25 mouse cellular contexts compared by ENCODE assay signal in genomic region chr2:156767108-156767507, GRCm38 (mm10). TPM values are rescaled to one million over a fixed set of nuclear protein-coding genes. Genes with fewer than 3 reads are reported as not detected.
DNase-seq lines count a peak whose midpoint lies in the region; ATAC-seq and TF ChIP-seq lines count a peak whose summit lies in the region.
"Had no signal": no experiment of that assay in that cellular context is flagged by ENCODE, and none has a peak within 500 bp of the region (broad histone marks: within the 10 kb centered on the region; RNA-seq: fewer than 3 reads in every experiment).

No protein-coding gene starts in this region.

- no peak for ATAC-seq in hindbrain, embryonic 13.5 days (ENCODE audit: low FRiP score)
- no peak for ATAC-seq in hindbrain, embryonic 14.5 days (ENCODE audit: low FRiP score)
- no peak for ATAC-seq in midbrain, postnatal 0 days (ENCODE audit: low FRiP score)
- no peak for ATAC-seq in midbrain, embryonic 15.5 days (replicated peaks)
- ATAC-seq: Patski had no signal

- no peak for TF ChIP-seq CTCF in midbrain, postnatal 0 days (IDR thresholded peaks at IDR 0.05)

- DNase-seq in adrenal gland, postnatal 14 days = peak; percentile 17
- no peak for DNase-seq in adrenal gland, adult (ENCODE audit: inconsistent age in 2 of 2, low spot score in 1 of 2)
- no peak for DNase-seq in hindbrain, embryonic 14.5 days (ENCODE audit: low spot score)
- DNase-seq in midbrain, postnatal 0 days (ENCODE audit: low spot score) = peak; percentile 10
- no peak for DNase-seq in lung, postnatal 10 days
- DNase-seq in lung, postnatal 25 days (ENCODE audit: low spot score) = no peak
- DNase-seq: adrenal gland, postnatal 10 days; gastrocnemius, postnatal 14 days; heart, adult 2 months; kidney, adult 11 months; kidney, postnatal 14 days; layer of hippocampus, adult 9-11 months; lung, adult 2 months; lung, postnatal 4 days; right cerebral cortex, adult 18-20 months; thymus, postnatal 14 days had no signal

- H3K27ac ChIP-seq in hindbrain, embryonic 13.5 days = peak overlapping the region; percentile 48; the same call in 1 of the 2 replicates
- H3K27ac ChIP-seq in hindbrain, embryonic 14.5 days = no peak overlapping the region; the same call in 1 of the 2 replicates
- no peak overlapping the region for H3K27ac ChIP-seq in midbrain, postnatal 0 days (ENCODE audit: low read depth, low read length)
- no peak overlapping the region for H3K27ac ChIP-seq in midbrain, embryonic 15.5 days
- H3K27ac ChIP-seq: embryonic facial prominence, embryonic 15.5 days; heart, adult 2 months; heart, embryonic 15.5 days; limb, embryonic 12.5 days; liver, embryonic 12.5 days; midbrain, embryonic 12.5 days had no signal

- WGBS in hindbrain, embryonic 13.5 days = 79% methylated on average over 5 of the region's 5 CpGs
- WGBS in hindbrain, embryonic 14.5 days = 77% methylated on average over 5 of the region's 5 CpGs
- WGBS in midbrain, postnatal 0 days = 67% methylated on average over 5 of the region's 5 CpGs
- 74% methylated on average over 5 of the region's 5 CpGs for WGBS in midbrain, embryonic 15.5 days

- no peak overlapping the region for H3K4me2 ChIP-seq in hindbrain, embryonic 13.5 days
- no peak overlapping the region for H3K4me2 ChIP-seq in hindbrain, embryonic 14.5 days (replicated peaks)
- no peak overlapping the region for H3K4me2 ChIP-seq in midbrain, postnatal 0 days (ENCODE audit: low read depth, low read length, poor library complexity, severe bottlenecking)
- no peak overlapping the region for H3K4me2 ChIP-seq in midbrain, embryonic 15.5 days
- H3K4me2 ChIP-seq: embryonic facial prominence, embryonic 15.5 days; heart, embryonic 15.5 days; limb, embryonic 12.5 days; liver, embryonic 12.5 days; midbrain, embryonic 12.5 days had no signal

- H3K36me3 ChIP-seq in hindbrain, embryonic 13.5 days = peaks cover 29% of the 10 kb centered on the region
- H3K36me3 ChIP-seq in hindbrain, embryonic 14.5 days (replicated peaks; ENCODE audit: control insufficient read depth, insufficient read depth) = peaks cover 31% of the 10 kb centered on the region
- H3K36me3 ChIP-seq in midbrain, postnatal 0 days (ENCODE audit: insufficient read depth, low read length) = peaks cover 22% of the 10 kb centered on the region
- peaks cover 24% of the 10 kb centered on the region for H3K36me3 ChIP-seq in midbrain, embryonic 15.5 days (replicated peaks)

- no peak overlapping the region for H3K9ac ChIP-seq in hindbrain, embryonic 13.5 days
- no peak overlapping the region for H3K9ac ChIP-seq in hindbrain, embryonic 14.5 days
- H3K9ac ChIP-seq in midbrain, postnatal 0 days (replicated peaks; ENCODE audit: low read length, poor library complexity, severe bottlenecking) = no peak overlapping the region
- no peak overlapping the region for H3K9ac ChIP-seq in midbrain, embryonic 15.5 days
- H3K9ac ChIP-seq: embryonic facial prominence, embryonic 15.5 days; heart, embryonic 15.5 days; limb, embryonic 12.5 days; liver, embryonic 12.5 days; midbrain, embryonic 12.5 days had no signal

- H3K9me3 ChIP-seq in hindbrain, embryonic 13.5 days = no peaks in the 10 kb centered on the region
- H3K9me3 ChIP-seq in hindbrain, embryonic 14.5 days (ENCODE audit: control insufficient read depth, low read length) = no peaks in the 10 kb centered on the region
- H3K9me3 ChIP-seq in midbrain, postnatal 0 days (ENCODE audit: low read length) = no peaks in the 10 kb centered on the region
- no peaks in the 10 kb centered on the region for H3K9me3 ChIP-seq in midbrain, embryonic 15.5 days
- H3K9me3 ChIP-seq: embryonic facial prominence, embryonic 15.5 days; heart, embryonic 15.5 days; limb, embryonic 12.5 days; liver, embryonic 12.5 days; midbrain, embryonic 12.5 days had no signal

- no peaks in the 10 kb centered on the region for H3K4me1 ChIP-seq in hindbrain, embryonic 13.5 days (replicated peaks)
- no peaks in the 10 kb centered on the region for H3K4me1 ChIP-seq in hindbrain, embryonic 14.5 days (replicated peaks; ENCODE audit: control insufficient read depth, insufficient read depth, low read length)
- no peaks in the 10 kb centered on the region for H3K4me1 ChIP-seq in midbrain, postnatal 0 days (ENCODE audit: insufficient read depth, low read length)
- H3K4me1 ChIP-seq in midbrain, embryonic 15.5 days = no peaks in the 10 kb centered on the region
- H3K4me1 ChIP-seq: midbrain, embryonic 12.5 days had no signal

- H3K4me3 ChIP-seq in hindbrain, embryonic 13.5 days = no peak overlapping the region
- no peak overlapping the region for H3K4me3 ChIP-seq in hindbrain, embryonic 14.5 days (replicated peaks; ENCODE audit: low read length)
- H3K4me3 ChIP-seq in midbrain, postnatal 0 days (ENCODE audit: low read depth, low read length) = no peak overlapping the region
- no peak overlapping the region for H3K4me3 ChIP-seq in midbrain, embryonic 15.5 days
- H3K4me3 ChIP-seq: embryonic facial prominence, embryonic 15.5 days; heart, adult 2 months; heart, embryonic 15.5 days; left cerebral cortex, adult 2 months; limb, embryonic 12.5 days; liver, embryonic 12.5 days; midbrain, embryonic 12.5 days had no signal

- no peaks in the 10 kb centered on the region for H3K27me3 ChIP-seq in hindbrain, embryonic 13.5 days
- H3K27me3 ChIP-seq in hindbrain, embryonic 14.5 days (ENCODE audit: control insufficient read depth, insufficient read depth, low read length) = no peaks in the 10 kb centered on the region
- H3K27me3 ChIP-seq in midbrain, postnatal 0 days (ENCODE audit: insufficient read depth, low read length) = no peaks in the 10 kb centered on the region
- H3K27me3 ChIP-seq in midbrain, embryonic 15.5 days (replicated peaks) = no peaks in the 10 kb centered on the region
- H3K27me3 ChIP-seq: embryonic facial prominence, embryonic 15.5 days; heart, embryonic 15.5 days; limb, embryonic 12.5 days; liver, embryonic 12.5 days; midbrain, embryonic 12.5 days; Patski had no signal

RNA-seq across cellular contexts. Expression of gene Myl9, which starts 8.1 kb away (rescaled TPM):
- total RNA-seq in adrenal gland, postnatal 14 days (2021) = 54.6 and 70.5 TPM in 2 replicates
- 39.1 and 53.3 TPM in 2 replicates for polyA plus RNA-seq in hindbrain, embryonic 13.5 days (2015; fragmentation: Nextera tagmentation; extraction: Ambion mirVana)
- 41.4 and 47.1 TPM in 2 replicates for polyA plus RNA-seq in hindbrain, embryonic 14.5 days (2014; fragmentation: Nextera tagmentation; extraction: Ambion mirVana)
- 27.4 and 30.7 TPM in 2 replicates for total RNA-seq in midbrain, postnatal 0 days (2014; rRNA removed)
- 33.8 and 38.4 TPM in 2 replicates for polyA plus RNA-seq in midbrain, postnatal 0 days (2015; fragmentation: Nextera tagmentation; extraction: Ambion mirVana)
- 41.2 and 41.6 TPM in 2 replicates for polyA plus RNA-seq in midbrain, embryonic 15.5 days (2015; fragmentation: Nextera tagmentation; extraction: Ambion mirVana)

Comparison
In these comparisons a context has a peak if more than half of its experiments do, and no peak if none do; other contexts are left out.
1. DNase-seq: peak in adrenal gland, postnatal 14 days (single experiment) and midbrain, postnatal 0 days (single experiment); none in adrenal gland, adult (0 of 2), hindbrain, embryonic 14.5 days (single experiment), lung, postnatal 10 days (single experiment) and lung, postnatal 25 days (single experiment).